Mouse (Mus musculus) large intestine, adult 2 months (tissue): ENCODE results near the gene Unc5c. TPM values are rescaled to one million over a fixed set of nuclear protein-coding genes. Genes with fewer than 3 reads are reported as not detected.

Experiments
- DNase-seq: peaks from one replicate; pipeline ENCODE4 v3.0.0-alpha.2; 2012; ENCODE audit warnings: low read depth, low spot score
- WGBS: fragments of 180-500 bp; shearing (Covaris S2); methylation state at CpG from one replicate; pipeline ENCODE4 v1.1.7; 2018; 5-methylcytosine and 5-hydroxymethylcytosine counted together
- polyA plus RNA-seq: library from polyadenylated mRNA; depleted of rRNA; stranded (reverse); fragments of >200 nt; gene quantifications from 2 replicates; pipeline ENCODE4 v1.2.3, GENCODE M21; 2012

Gene Unc5c
- polyA plus RNA-seq, 1 experiment, result 0.07 TPM

- 37% methylated on average over 15 of the region's 15 CpGs for WGBS
- DNase-seq, result no peak
Observed at GRCm38 (mm10) chr3:141660065-141661062, 195.3 kb downstream of the Unc5c start.

GRCm38 (mm10) chr3:141689113-141689512 lies 224.1 kb downstream of the Unc5c start:
- 66% methylated on average over 2 of the region's 2 CpGs for WGBS
- no peak for DNase-seq

GRCm38 (mm10) chr3:141690676-141691075 lies 225.7 kb downstream of the Unc5c start:
- no peak for DNase-seq
- WGBS, result 42% methylated on average over 1 of the region's 1 CpGs

GRCm38 (mm10) chr3:141691418-141691817 lies 226.4 kb downstream of the Unc5c start:
- WGBS, result 69% methylated on average over 3 of the region's 3 CpGs
- DNase-seq, result no peak

GRCm38 (mm10) chr3:141691846-141692245 lies 226.8 kb downstream of the Unc5c start:
- DNase-seq, result no peak
- WGBS, result 79% methylated on average over 3 of the region's 3 CpGs

- DNase-seq, result no peak
Observed at GRCm38 (mm10) chr3:141699177-141699576, 234.2 kb downstream of the Unc5c start.

GRCm38 (mm10) chr3:141701381-141701909 lies 236.4 kb downstream of the Unc5c start:
- WGBS, result 80% methylated on average over 3 of the region's 3 CpGs

GRCm38 (mm10) chr3:141711601-141712000 lies 246.6 kb downstream of the Unc5c start:
- DNase-seq, result no peak
- WGBS, result 81% methylated on average over 4 of the region's 4 CpGs

More at GRCm38 (mm10) chr3:141701381-141701909, 236.4 kb downstream of the Unc5c start:
- no peak for DNase-seq

GRCm38 (mm10) chr3:141716371-141716770 lies 251.4 kb downstream of the Unc5c start:
- no peak for DNase-seq
- 32% methylated on average over 4 of the region's 4 CpGs for WGBS

GRCm38 (mm10) chr3:141719050-141719449 lies 254.0 kb downstream of the Unc5c start:
- DNase-seq, result no peak
- WGBS, result 81% methylated on average over 5 of the region's 5 CpGs

GRCm38 (mm10) chr3:141724499-141724898 lies 259.5 kb downstream of the Unc5c start:
- DNase-seq, result no peak
- 60% methylated on average over 2 of the region's 2 CpGs for WGBS

GRCm38 (mm10) chr3:141725432-141725831 lies 260.4 kb downstream of the Unc5c start:
- no peak for DNase-seq
- WGBS, result 97% methylated on average over 1 of the region's 1 CpGs

GRCm38 (mm10) chr3:141733844-141734243 lies 268.8 kb downstream of the Unc5c start:
- 87% methylated on average over 6 of the region's 6 CpGs for WGBS
- DNase-seq, result no peak

GRCm38 (mm10) chr3:141735285-141735684 lies 270.3 kb downstream of the Unc5c start:
- DNase-seq, result no peak

GRCm38 (mm10) chr3:141745322-141745721 lies 280.3 kb downstream of the Unc5c start:
- DNase-seq, result no peak

GRCm38 (mm10) chr3:141748694-141749381 lies 283.8 kb downstream of the Unc5c start:
- peak; percentile 18 for DNase-seq
- 22% methylated on average over 4 of the region's 4 CpGs for WGBS

- 75% methylated on average over 7 of the region's 7 CpGs for WGBS
Observed at GRCm38 (mm10) chr3:141752172-141752571, 287.2 kb downstream of the Unc5c start.

GRCm38 (mm10) chr3:141757259-141757658 lies 292.2 kb downstream of the Unc5c start:
- 65% methylated on average over 3 of the region's 3 CpGs for WGBS
- DNase-seq, result no peak

More at GRCm38 (mm10) chr3:141752172-141752571, 287.2 kb downstream of the Unc5c start:
- DNase-seq, result no peak

- 37% methylated on average over 8 of the region's 8 CpGs for WGBS
- no peak for DNase-seq
Observed at GRCm38 (mm10) chr3:141778411-141778919, 313.4 kb downstream of the Unc5c start.

GRCm38 (mm10) chr3:141779186-141779585 lies 314.2 kb downstream of the Unc5c start:
- no peak for DNase-seq
- 21% methylated on average over 3 of the region's 3 CpGs for WGBS
